Mouse (Mus musculus) layer of hippocampus, adult 9-11 months (tissue): Measurements from ENCODE around the gene Gm28305.

Experiments
- DNase-seq: peaks from one replicate; pipeline ENCODE4 v3.0.0; 2022

Gene Gm28305

DNA sequence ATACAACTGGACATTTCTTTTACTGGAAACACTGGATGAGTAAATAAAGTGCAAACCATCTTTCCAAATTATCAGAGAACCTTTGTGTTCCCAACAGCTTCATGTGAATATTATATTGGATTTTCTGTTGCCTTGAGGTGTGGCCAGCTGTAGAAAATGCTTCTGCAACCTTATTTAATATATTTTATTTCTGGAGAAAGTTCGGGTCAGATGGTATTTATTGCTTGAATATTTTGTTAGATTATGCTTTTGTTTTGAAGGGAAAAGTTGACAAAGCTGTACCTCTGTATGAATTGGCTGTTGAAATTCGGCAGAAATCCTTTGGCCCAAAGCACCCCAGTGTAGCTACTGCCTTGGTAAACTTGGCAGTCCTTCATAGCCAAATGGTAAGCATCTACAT is at the start of gene Gm28305:
Gene Gm28305 (plus strand): TSS at position 301 of the 400 bp plus-strand sequence.
- DNase-seq = no peak

DNA sequence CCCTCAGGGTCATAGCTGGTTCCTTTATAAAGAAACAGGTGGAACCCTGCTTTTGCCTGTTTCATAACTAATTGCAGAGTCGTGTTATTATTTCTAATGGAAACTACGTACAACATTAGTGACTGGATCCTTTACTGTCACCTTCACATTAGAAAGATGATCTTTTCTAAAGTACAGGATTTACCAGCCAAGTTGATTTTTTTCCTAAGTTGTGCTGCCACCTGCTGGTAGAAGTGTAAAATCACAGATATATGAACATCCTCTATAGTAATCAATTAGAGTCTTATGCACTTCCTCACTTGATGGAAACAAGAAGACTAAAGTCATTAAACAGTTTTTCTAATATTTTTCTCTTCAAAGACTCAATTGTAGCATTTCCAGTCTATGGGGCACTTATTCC is 44.0 kb upstream of the Gm28305 start:
- no peak for DNase-seq

DNA sequence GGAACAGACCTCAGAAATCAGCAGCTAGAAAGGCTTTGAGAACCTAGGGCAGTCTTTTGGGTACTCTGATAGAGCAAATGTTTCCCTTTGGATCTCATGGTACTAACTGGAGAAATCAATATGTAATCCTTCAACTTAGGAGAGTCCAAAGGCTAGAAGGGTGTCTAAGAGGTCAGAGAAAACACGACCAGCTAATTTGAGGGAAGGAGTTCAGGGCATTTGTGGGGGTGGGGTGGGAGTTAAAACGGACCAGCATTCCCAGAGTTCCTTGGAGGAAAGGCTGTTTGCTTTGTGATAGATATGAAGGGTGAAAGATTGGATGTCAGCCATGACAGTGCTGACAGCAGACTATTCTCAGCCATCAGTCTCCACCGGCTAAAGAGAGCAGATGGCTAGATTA is 39.9 kb upstream of the Gm28305 start:
- DNase-seq = no peak

DNA sequence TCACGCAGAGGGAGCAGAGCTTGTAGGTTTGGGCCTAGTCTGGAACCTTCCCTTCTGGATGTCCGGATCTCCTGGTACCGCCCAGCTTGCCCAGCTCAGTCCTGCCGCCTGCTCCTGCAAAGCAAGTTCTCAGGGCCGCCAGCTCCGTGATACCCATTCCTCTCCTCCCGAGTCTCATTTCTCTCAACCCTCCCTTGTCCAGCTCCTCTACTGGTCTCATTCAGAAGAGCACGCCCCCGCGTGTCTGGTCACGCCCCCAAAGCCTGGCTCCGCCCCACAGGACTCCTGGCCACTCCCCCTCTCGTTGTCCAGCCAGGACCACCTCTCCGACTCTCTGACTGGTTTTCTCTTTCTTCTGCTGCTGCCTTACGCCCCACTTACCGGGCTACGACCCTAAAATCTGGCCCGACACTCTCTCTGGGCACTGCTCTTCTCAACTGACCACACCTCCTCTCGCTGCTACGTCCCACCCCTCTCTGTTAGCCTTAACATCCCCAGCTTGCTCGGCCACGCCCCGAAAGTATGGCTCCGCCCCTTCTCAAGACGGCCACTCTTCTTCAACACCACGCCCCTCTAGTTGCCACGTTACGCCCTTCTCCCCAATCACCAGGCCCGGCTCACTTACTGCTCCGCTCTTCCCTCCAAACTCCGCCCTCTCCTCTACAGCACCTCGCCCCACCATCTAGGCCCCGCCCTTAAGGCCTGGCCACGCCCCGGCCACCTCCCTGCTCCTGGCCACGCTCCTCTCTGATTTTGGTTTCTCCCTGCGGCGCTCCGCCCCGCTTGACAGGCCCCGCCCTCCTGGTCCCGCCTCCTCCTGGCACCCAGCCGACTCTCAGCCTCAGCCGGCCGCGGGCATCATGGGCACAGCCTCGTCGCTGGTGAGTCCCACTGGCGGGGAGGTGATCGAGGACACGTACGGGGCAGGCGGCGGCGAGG is 38.3 kb upstream of the Gm28305 start, which contains the start of gene Nphp3:
Gene Nphp3 (plus strand): TSS at position 624 of the 939 bp plus-strand sequence.
- DNase-seq = peak; percentile 100

DNA sequence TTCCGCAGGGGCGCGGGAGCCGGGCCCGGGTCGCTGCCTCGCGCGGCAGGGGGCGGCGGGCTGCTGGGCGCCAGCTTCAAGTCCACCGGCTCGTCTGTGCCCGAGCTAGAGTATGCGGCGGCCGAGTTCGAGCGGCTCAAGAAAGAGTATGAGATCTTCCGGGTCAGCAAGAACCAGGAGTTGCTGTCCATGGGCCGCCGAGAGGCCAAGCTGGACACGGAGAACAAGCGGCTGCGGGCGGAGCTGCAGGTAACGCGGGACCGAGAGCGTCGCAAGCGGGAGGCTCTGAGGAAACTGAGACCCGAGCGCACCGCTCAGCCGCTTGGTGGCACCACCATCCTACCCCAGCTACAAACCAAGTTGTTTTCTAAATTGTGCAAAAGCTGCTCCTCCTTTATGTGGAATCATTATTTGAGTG is 37.5 kb upstream of the Gm28305 start:
- peak; percentile 77 for DNase-seq

DNA sequence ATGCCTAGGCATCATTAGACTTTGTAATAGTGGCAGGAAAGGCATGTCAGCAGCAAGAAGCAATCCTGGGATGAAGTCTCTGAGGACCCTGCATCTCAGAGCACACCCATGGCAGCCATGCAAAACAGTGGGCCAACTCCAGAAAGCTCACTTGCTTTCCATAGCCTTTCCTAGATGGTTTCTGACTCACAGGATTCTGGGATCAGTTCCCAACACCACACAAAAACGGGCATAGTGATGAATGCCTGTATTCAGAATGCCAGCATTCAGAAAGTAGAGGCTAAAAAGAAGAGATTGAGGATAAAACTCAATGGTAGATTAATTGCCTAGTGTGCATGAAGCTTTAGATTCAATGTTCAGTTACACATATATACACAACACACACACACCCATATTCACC is 25.9 kb upstream of the Gm28305 start:
- DNase-seq = no peak

DNA sequence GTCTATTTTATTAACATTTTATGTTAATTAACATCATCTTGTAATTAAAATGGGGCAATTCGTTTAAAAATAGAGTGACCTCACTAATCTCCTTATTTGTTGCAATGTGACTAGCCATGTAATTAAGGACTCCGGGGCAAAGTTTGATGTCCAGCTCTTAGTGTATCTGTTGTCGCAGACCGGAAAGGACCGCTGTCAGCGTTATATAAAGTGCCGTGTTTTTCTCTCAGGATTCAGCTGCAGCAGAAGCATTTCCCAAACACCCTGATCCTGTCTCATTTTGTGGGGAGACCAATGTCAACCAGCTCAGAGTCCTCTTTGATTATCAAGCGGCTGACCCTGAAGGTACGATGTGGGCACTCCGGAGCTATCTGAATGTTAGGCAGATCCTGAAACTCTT is 19.4 kb upstream of the Gm28305 start:
- DNase-seq = no peak

DNA sequence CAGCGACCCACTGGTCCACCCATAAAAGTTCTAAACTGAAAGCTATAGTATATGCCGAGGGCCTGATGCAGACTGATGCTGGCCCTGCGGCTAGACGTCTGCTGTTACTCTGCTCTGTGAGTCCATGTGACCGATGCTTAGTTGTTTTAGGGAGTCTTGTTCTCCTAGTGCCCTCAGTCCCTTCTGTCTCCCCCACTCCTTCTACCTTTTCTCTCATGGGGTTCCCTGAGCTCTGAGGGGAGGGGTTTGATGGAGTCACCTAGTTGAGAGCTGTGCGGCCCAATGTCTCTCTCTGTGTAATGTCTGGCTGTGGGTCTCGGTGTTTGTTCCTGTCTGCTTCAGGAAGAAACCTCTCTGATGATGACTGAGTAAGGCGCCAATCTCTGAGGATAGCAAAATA is 13.3 kb upstream of the Gm28305 start:
- no peak for DNase-seq

DNA sequence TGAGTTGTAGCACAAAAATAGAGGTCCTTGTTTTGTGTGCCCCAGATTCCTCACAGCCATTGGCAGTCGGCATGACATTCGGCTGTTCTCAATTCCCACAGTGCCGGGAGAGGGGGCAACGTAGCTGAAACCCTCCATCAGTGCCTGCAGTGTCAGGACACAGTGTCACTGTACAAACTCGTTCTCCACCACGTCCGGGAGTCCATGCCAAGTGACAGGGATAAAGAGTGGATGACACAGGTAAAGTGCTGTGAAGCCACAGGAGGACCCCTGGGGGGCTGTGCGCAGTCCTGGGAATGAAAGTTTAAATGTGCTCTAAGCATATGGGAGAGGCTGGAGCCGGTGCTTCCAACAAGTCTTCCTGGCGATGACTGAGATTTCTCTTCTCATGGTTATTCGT is 10.6 kb upstream of the Gm28305 start:
- DNase-seq = no peak

DNA sequence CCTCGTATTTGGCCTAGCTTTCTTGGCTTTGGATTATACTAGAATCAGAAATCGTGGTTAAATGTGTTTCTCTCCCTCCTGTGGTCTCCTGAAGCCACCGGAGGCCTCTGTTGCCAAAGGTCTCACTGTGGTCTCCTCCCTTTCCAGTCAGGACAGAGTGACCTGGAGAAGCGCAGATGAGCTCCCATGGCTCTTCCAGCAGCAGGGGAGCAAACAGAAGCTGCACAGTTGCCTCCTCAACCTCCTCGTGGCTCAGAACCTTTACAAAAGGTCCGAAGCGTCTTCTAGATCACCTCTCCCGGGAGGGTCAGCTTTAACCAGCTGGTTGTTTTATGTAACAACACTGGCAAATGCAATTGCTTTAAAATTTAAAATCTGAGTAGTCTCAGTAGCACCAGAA is 6.2 kb upstream of the Gm28305 start:
- DNase-seq = no peak

DNA sequence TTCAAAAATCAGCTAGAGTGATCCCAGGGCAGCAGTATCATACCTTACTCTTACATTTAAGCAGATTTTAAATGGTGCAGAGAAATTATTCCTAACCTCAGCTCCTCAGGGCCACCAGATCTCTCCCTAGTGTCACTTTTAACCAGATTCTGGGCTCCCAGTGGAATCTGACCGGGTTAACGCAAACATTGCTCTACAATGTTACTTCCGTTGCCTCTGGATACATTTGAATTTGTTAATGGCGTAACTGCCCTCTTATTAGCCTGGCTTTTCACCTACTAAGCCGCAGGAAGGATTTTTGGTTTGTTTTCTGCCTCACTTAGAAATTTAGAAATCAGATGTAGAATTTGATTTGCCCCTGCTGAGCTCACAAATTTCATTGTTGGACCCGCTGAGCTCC is 5.7 kb upstream of the Gm28305 start:
- no peak for DNase-seq

DNA sequence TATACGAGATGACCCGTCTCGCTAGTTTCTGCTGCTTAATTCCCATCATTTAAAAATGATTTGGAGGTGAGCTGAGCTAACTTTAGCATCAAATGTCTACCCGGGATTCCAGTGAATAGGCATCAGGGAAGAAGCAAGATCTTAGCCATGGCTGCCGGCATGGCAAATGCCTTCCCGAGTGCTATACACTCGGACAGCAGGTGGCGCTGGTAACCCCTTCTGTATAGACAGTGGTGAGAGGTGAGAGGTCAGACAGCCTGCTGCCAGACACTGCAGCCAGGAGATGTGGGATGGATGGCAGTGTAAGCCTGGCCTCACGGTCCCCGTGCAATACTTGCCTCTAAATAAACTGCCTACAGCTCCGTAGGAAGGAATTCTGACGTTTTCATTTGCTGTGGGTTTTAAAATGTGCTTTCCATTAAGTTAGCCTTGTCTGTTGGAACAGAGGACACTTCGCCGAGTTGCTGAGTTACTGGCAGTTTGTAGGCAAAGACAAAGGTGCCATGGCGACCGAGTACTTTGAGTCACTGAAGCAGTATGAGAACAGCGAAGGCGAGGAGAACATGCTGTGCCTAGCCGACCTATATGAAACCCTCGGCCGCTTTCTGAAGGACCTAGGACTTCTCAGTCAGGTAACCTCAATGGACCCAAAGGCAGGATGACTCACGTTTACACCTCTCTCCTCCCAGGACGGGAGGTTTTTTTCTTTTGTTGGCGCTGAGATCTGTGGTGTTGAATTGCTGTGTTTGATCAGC is 5.0 kb upstream of the Gm28305 start:
- peak; percentile 56 for DNase-seq

DNA sequence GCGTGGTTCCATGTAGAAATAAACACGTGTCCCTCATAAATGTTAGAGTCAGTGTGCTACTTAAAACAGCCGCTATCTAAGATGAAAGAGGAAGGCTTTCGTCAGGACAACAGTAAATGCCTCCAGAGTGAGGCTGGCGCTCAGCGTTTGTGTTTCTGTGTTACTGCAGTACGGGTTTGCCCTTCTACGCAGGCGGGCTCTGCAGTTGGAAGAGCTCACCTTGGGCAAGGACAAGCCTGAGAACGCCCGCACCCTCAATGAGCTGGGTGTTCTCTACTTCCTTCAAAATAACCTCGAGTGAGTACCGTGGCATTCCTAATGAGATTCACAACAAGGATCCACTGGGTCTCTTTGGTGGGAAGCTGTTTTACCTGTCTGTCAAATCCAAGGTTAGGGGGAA is 2.2 kb upstream of the Gm28305 start:
- no peak for DNase-seq

DNA sequence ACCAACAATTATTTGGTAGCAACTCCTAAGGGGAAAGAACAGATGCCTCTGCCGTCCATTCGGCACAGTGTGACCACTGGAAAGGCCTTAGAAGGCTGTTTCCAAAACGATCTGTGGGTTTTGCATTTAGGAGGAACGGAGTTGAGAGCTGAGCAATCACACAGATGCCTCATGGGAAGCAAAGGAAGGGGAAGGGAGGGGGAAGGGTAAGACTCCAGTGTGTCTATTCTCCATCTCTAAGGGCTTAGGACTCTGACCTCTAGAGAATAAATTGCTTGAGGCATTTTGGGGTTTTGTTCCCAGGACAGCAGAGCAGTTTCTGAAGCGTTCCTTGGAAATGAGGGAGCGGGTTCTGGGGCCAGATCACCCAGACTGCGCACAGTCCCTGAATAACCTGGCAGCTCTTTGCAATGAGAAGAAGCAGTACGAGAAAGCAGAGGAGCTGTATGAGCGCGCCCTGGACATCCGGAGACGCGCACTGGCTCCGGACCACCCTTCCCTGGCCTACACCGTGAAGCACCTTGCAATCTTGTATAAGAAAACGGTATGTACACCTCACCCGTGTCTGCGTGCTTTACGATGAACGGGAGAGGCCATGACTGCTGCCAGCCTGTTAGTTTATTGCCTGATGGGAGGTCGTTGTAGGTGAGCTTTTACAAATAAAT is 1.3 kb upstream of the Gm28305 start:
- DNase-seq = no peak

DNA sequence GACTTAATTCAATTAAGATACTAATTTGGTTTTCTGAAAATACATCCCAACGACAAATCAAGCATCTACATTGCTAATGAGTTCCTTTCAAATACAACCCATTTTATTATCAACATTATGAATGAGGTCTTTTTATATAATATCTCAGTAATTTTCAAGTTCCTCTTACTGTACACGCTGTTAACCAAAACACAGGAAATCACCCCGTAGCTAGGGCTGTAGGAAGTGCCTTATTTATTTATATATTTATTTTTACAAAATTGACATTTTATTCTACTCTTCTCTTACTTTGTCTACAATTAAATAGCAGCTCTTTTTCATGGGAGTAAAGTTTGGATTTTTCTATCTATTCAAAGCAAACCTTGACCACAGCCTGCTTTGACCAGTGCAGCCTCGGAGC is 720 bp upstream of the Gm28305 start:
- no peak for DNase-seq

DNA sequence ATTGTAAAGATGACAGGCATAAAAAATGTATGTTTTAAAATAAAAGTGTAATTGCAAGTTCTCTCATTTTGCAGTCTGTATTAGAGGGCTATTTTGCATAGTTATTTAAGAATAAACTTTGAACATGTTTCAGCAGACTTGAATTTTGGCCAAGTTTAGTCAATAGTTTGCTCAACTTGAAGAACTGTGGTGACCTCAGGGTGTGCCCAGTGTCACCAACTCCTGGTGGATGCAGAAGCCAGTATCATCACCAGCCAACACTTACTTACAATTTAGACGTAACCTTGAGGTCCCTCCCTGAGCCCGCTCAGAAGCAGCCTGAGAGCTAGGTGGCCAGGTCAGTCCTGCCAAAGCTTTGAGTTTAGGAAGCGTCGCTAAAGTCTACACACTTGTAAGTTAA is 3.2 kb downstream of the Gm28305 start:
- DNase-seq = no peak

DNA sequence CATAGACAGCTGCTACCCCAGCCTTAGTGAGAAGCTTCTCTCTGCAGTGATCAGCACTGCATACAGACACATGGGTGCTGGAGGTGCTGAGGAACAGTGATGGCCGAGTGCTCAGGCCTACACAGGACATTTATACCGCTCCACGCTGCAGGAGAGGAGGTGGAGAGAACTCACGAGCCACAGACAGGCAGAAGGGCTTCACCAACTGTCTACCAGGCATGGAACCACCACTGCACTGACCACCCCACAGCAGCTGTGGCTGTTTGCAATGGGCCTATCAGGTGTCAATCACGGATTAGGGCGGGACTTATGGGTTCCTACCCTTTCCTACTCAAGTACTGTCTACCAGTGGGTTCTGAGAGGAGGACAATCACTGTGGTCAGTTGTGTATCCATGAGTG is 10.6 kb downstream of the Gm28305 start:
- DNase-seq = no peak

DNA sequence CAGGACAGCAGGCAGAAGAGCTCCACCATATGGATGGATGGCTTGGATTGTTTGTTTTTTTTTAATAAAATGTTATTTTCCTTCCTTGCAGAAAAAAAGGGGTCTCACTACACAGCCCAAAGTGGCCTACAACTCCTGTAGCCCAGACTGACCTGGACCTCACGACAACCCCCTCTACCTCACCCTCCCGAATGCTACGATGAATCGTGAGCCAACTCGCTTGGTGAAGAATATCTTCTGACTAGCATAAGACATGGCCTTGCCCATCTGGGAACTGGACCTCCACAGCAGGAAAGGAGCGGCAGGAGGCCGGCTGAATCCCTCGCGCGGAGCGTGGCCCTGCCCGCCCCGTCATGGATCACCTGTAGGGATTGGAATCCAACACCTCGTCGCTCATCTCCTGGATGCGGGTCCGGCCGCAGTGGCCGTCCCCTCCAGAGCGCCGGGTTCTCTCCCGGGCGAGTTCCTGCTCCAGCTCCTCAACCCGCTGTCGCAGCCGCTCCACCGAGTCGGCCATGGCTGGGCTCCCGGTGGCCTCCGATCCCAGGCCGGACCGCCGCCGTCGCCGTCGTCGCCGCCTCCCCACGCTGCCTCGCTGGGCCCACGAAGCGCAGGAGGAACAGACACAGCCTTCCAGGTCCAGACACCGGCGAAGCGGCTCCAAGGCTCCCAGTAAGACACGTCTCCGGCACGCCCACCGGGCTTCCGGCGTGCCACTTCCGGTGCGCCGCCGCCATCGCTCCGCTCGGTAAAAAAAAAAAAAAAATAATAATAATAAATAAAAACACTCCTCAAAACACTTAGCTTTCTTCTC is 22.2 kb downstream of the Gm28305 start, which contains the start of gene Uba5:
Gene Uba5 (minus strand): TSS at position 705 of the 814 bp plus-strand sequence.
- DNase-seq = peak; percentile 63

DNA sequence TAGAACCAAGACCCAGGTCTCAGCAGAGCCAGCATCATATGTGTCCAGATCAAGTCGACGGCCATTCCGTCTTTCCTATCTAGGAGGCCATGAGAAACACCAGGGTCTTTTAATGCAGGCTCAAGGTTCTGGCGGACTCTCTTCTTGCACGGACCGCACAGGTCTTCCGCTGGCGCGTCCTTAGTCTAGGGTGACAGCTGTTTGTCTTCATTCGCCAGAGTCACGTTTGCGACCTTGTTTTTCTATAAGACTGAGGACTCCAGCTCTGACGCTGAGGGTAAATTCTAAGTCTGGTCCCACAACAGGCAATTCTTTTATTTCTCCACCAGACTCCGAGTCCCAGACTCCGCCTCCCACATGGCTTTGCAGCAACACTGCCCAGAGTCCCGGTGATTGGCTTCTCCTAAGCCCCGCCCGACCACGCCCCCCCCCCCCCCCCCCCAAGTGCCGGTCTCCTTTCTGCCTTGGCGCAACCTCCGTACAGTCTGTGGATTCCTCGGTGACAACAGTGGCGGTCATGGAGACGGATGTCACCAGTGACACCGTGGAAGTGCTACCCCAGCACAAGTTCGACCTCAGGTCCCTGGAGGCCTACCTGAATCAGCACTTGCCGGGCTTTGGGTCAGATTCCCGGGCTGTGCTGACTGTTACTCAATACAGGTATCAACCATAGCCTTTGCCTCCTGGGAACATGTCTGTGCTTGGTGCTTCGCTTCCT is 22.9 kb downstream of the Gm28305 start, which contains the start of gene Acad11:
Gene Acad11 (plus strand): TSS at position 134 of the 718 bp plus-strand sequence.
- DNase-seq = peak; percentile 87

DNA sequence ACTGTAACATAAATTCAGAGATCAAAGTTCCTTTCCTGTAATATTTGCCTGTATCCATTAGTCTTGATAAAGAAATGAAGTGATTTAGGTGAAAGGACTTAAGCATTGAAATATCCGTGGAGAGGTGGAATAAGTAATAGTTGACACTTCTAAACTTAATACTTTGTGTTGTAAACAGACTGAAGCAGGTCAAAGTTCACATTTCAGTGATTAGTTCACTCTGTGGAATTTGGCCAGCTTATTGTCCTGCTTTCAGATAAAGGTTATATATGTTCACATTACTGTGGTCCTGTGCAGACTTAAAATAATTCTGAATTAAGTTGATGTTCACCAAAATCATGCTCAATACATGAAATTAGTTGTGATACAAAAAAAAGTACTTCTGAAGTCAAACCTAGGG is 24.1 kb downstream of the Gm28305 start:
- no peak for DNase-seq

DNA sequence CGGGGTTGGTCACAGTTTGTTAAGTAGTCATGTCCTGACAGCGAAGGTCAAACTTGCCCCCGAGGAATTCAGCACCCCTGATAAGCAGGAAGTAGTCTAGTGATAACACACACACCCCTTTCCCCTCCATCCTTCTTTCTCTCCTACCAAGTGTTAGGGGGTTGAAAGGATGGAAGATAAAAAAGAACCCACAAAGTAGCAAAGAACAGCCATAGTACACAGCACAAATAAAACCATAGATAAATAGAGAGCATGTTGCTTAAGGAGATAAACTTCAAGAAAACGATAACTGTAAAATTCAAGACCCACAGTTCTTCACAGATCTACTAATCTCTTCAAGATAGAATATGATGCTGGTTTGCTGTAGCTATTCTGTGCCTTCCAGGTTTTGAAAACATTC is 29.8 kb downstream of the Gm28305 start:
- DNase-seq = no peak
